Mouse (Mus musculus) CH12.LX (cell line): ENCODE results near the gene Dtnbp1. TPM values are rescaled to one million over a fixed set of nuclear protein-coding genes. Genes with fewer than 3 reads are reported as not detected.

Experiments used
- DNase-seq: peaks from one replicate; pipeline ENCODE4 v3.0.0-alpha.2; 2013; ENCODE audit errors: extremely low read depth
- H3K27ac ChIP-seq: 2 replicates; pipeline ENCODE4 v1.5.1; 2012; ENCODE audit warnings: low read depth, mild to moderate bottlenecking, control low read depth, moderate library complexity; ENCODE audit not compliant: insufficient read depth
- H3K27me3 ChIP-seq: replicated peaks from 2 replicates; pipeline ENCODE3; 2012; ENCODE audit warnings: inconsistent platforms
- H3K36me3 ChIP-seq, 2 experiments: replicated peaks in 1 of 2; 2 replicates each; pipeline versions ENCODE3 to v1.6.1; 2012; ENCODE audit warnings: inconsistent platforms in 1 of 2, low read length in 1 of 2, mild to moderate bottlenecking in 1 of 2, mixed read lengths in 1 of 2, moderate library complexity in 1 of 2; ENCODE audit not compliant: control insufficient read depth in 1 of 2, insufficient read depth in 1 of 2
- H3K4me1 ChIP-seq, 2 experiments: 2 replicates each; pipeline ENCODE4 v1.6.1; 2012; ENCODE audit warnings: inconsistent platforms in 1 of 2, moderate library complexity in 1 of 2; ENCODE audit not compliant: insufficient read depth in 2 of 2, control insufficient read depth in 1 of 2
- H3K4me2 ChIP-seq: 2 replicates; pipeline ENCODE4 v1.6.1; 2012; ENCODE audit warnings: low read depth, mild to moderate bottlenecking, control low read depth; ENCODE audit not compliant: poor library complexity, insufficient read depth, severe bottlenecking
- H3K4me3 ChIP-seq, 3 experiments: fragments of 150-350 bp in 1 of 3; sonication (generic) in 1 of 3; replicated peaks in 1 of 3; 2 replicates each; pipeline versions ENCODE3 to v1.5.1; 2011 to 2012; ENCODE audit warnings: low read depth in 2 of 3, low read length in 2 of 3, mild to moderate bottlenecking in 2 of 3, moderate library complexity in 2 of 3, control low read depth in 1 of 3, improper control_type of control experiment in 1 of 3, inconsistent platforms in 1 of 3, mixed read lengths in 1 of 3; ENCODE audit not compliant: poor library complexity in 1 of 3
- H3K79me2 ChIP-seq: replicated peaks from 2 replicates; pipeline ENCODE4 v1.6.1; 2012; ENCODE audit warnings: mild to moderate bottlenecking, moderate library complexity; ENCODE audit not compliant: control insufficient read depth, poor library complexity, insufficient read depth, severe bottlenecking; ENCODE audit errors: extremely low read depth
- H3K9ac ChIP-seq: 2 replicates; pipeline ENCODE4 v1.6.1; 2012; ENCODE audit warnings: low read depth, mild to moderate bottlenecking, control low read depth, moderate library complexity; ENCODE audit not compliant: insufficient read depth
- H3K9me3 ChIP-seq: replicated peaks from 2 replicates; pipeline ENCODE3; 2012; ENCODE audit warnings: low read length, inconsistent platforms, mixed read lengths
- BHLHE40 ChIP-seq: IDR thresholded peaks from 2 replicates; pipeline ENCODE4 v1.6.1; 2011; ENCODE audit warnings: mild to moderate bottlenecking, low read depth, low read length, improper control_type of control experiment
- CHD2 ChIP-seq: IDR thresholded peaks from 2 replicates; pipeline ENCODE4 v1.6.1; 2011; ENCODE audit warnings: low read length, improper control_type of control experiment
- EP300 ChIP-seq: IDR thresholded peaks from 2 replicates; pipeline ENCODE4 v1.6.1; 2011; ENCODE audit warnings: low read length, improper control_type of control experiment
- ETS1 ChIP-seq: conservative IDR thresholded peaks from 2 replicates; pipeline ENCODE4 v1.6.1; 2012; ENCODE audit warnings: low read depth, mild to moderate bottlenecking, inconsistent platforms, low read length, improper control_type of control experiment, moderate library complexity
- HCFC1 ChIP-seq: IDR thresholded peaks from 2 replicates; pipeline ENCODE4 v1.6.1; 2012; ENCODE audit warnings: low read depth, mild to moderate bottlenecking, inconsistent platforms, low read length, improper control_type of control experiment
- IRF4 ChIP-seq: IDR thresholded peaks from 2 replicates; pipeline ENCODE4 v1.6.1; 2014; ENCODE audit warnings: low read depth, mild to moderate bottlenecking, inconsistent platforms, low read length, improper control_type of control experiment
- JUN ChIP-seq: IDR thresholded peaks from 2 replicates; pipeline ENCODE4 v1.6.1; 2011; ENCODE audit warnings: low read depth, mild to moderate bottlenecking, low read length, improper control_type of control experiment, moderate library complexity; ENCODE audit not compliant: insufficient read depth
- KAT2A ChIP-seq: IDR thresholded peaks from 2 replicates; pipeline ENCODE4 v1.6.1; 2012; ENCODE audit warnings: low read length, improper control_type of control experiment, inconsistent platforms; ENCODE audit not compliant: insufficient replicate concordance
- MAFK ChIP-seq: IDR thresholded peaks from 2 replicates; pipeline ENCODE4 v1.6.1; 2011; ENCODE audit warnings: low read length, improper control_type of control experiment; ENCODE audit not compliant: insufficient replicate concordance
- MAZ ChIP-seq: IDR thresholded peaks from 2 replicates; pipeline ENCODE4 v1.6.1; 2012; ENCODE audit warnings: low read depth, mild to moderate bottlenecking, inconsistent platforms, low read length, improper control_type of control experiment, moderate library complexity
- MYC ChIP-seq: IDR thresholded peaks from 2 replicates; pipeline ENCODE4 v1.6.1; 2011; ENCODE audit warnings: low read depth, mild to moderate bottlenecking, improper control_type of control experiment, low read length
- NELFE ChIP-seq: IDR thresholded peaks from 2 replicates; pipeline ENCODE4 v1.6.1; 2011; ENCODE audit warnings: low read depth, low read length, improper control_type of control experiment
- NRF1 ChIP-seq: IDR thresholded peaks from 2 replicates; pipeline ENCODE4 v1.6.1; 2014; ENCODE audit warnings: low read depth, mild to moderate bottlenecking, inconsistent platforms, low read length, improper control_type of control experiment, moderate library complexity
- PAX5 ChIP-seq: IDR thresholded peaks from 2 replicates; pipeline ENCODE4 v1.6.1; 2012; ENCODE audit warnings: low read length, inconsistent platforms, mixed read lengths
- POLR2A ChIP-seq: IDR thresholded peaks from 2 replicates; pipeline ENCODE4 v1.6.1; 2011; ENCODE audit warnings: low read depth, mild to moderate bottlenecking, improper control_type of control experiment, low read length
- POLR2AphosphoS2 ChIP-seq: IDR thresholded peaks from 2 replicates; pipeline ENCODE4 v1.6.1; 2011; ENCODE audit warnings: low read depth, low read length, improper control_type of control experiment
- RAD21 ChIP-seq: IDR thresholded peaks from 2 replicates; pipeline ENCODE4 v1.6.1; 2011; ENCODE audit warnings: low read depth, mild to moderate bottlenecking, low read length, improper control_type of control experiment, moderate library complexity
- RCOR1 ChIP-seq: conservative IDR thresholded peaks from 2 replicates; pipeline ENCODE4 v1.6.1; 2012; ENCODE audit warnings: low read depth, mild to moderate bottlenecking, inconsistent platforms, low read length, improper control_type of control experiment
- TBP ChIP-seq: conservative IDR thresholded peaks from 2 replicates; pipeline ENCODE4 v1.6.1; 2011; ENCODE audit warnings: low read depth, low read length, improper control_type of control experiment
- TCF12 ChIP-seq: IDR thresholded peaks from 2 replicates; pipeline ENCODE4 v1.6.1; 2014; ENCODE audit warnings: low read depth, mild to moderate bottlenecking, inconsistent platforms, low read length, improper control_type of control experiment
- UBTF ChIP-seq: IDR thresholded peaks from 2 replicates; pipeline ENCODE4 v1.6.1; 2012; ENCODE audit warnings: low read depth, mild to moderate bottlenecking, inconsistent platforms, low read length, improper control_type of control experiment, moderate library complexity
- USF1 ChIP-seq: IDR thresholded peaks from 2 replicates; pipeline ENCODE4 v1.6.1; 2014; ENCODE audit warnings: low read depth, mild to moderate bottlenecking, inconsistent platforms, low read length, improper control_type of control experiment
- ZKSCAN1 ChIP-seq: IDR thresholded peaks from 2 replicates; pipeline ENCODE4 v1.6.1; 2012; ENCODE audit warnings: low read depth, inconsistent platforms, low read length, improper control_type of control experiment, borderline replicate concordance
- ZMIZ1 ChIP-seq: IDR thresholded peaks from 2 replicates; pipeline ENCODE4 v1.6.1; 2012; ENCODE audit warnings: low read depth, mild to moderate bottlenecking, inconsistent platforms, low read length, improper control_type of control experiment
- ZNF384 ChIP-seq: IDR thresholded peaks from 2 replicates; pipeline ENCODE4 v1.6.1; 2012; ENCODE audit warnings: low read depth, low read length, improper control_type of control experiment, inconsistent platforms
- dilution Hi-C: fragments of 300-500 bp; cut with MboI; formaldehyde crosslinking; loops from 2 replicates; pipeline ENCODE4 v1.14.3; 2020; ENCODE audit warnings: low sequenced_read_pairs; ENCODE audit not compliant: extremely low pct_unique_long_range_greater_than_20kb, extremely low pct_ligation_motif_present
- in situ Hi-C: fragments of 300-500 bp; cut with MboI; formaldehyde crosslinking; loops from 3 replicates; pipeline ENCODE4 v1.14.3; 2019; ENCODE audit warnings: low sequenced_read_pairs, low pct_ligation_motif_present, low pct_unique_long_range_greater_than_20kb, mixed read lengths
- polyA plus RNA-seq: library from polyadenylated mRNA; unstranded; fragments of >175 nt; gene quantifications from 2 replicates; pipeline ENCODE4 v1.2.1, GENCODE M21; 2012; ENCODE audit warnings: low read depth; ENCODE audit not compliant: insufficient read length
- total RNA-seq, 2 experiments: library from RNA; depleted of rRNA; stranded (reverse); fragments of 300-350 nt in 1 of 2; fragments of >200 nt in 1 of 2; gene quantifications; 2 replicates each; pipeline ENCODE4 v1.2.3; 2012 to 2014

Gene Dtnbp1
- total and polyA plus RNA-seq, 3 experiments: 32.4 to 69.2 (median 35.9) TPM

- no peaks in the 10 kb centered on the region for H3K9me3 ChIP-seq
- no peaks in the 10 kb centered on the region for H3K4me1 ChIP-seq
- no peak overlapping the region for H3K9ac ChIP-seq
- no peak overlapping the region for H3K4me3 ChIP-seq
- no peak overlapping the region for H3K4me2 ChIP-seq
- in situ Hi-C loops (no loop called here), dilution Hi-C loops (no loop called here)
- H3K79me2 ChIP-seq: no peaks in the 10 kb centered on the region
- no peak for DNase-seq
- TF ChIP-seq CHD2 (no peak), MAZ (no peak), KAT2A (no peak), POLR2A (no peak), TBP (no peak), IRF4 (no peak), JUN (no peak), PAX5 (no peak), HCFC1 (no peak), RAD21 (no peak), TCF12 (no peak), ZMIZ1 (no peak), RCOR1 (no peak), MAFK (no peak)
- no peak overlapping the region for H3K27ac ChIP-seq
- H3K27me3 ChIP-seq: no peaks in the 10 kb centered on the region
- peaks cover 69 to 98% of the 10 kb centered on the region in 2 experiments for H3K36me3 ChIP-seq
These were observed 83.7 kb downstream of the Dtnbp1 start for GRCm38 (mm10) chr13:44918269-44918668.

- DNase-seq: no peak
- H3K4me1 ChIP-seq: no peaks in the 10 kb centered on the region
- TF ChIP-seq CHD2 (no peak), ETS1 (no peak), ZKSCAN1 (no peak), NELFE (no peak), TCF12 (no peak), POLR2AphosphoS2 (no peak), UBTF (no peak), JUN (no peak), HCFC1 (no peak), PAX5 (no peak), NRF1 (no peak), BHLHE40 (no peak), MYC (no peak), USF1 (no peak), MAFK (no peak), ZNF384 (no peak), EP300 (no peak)
- H3K4me3 ChIP-seq: no peak overlapping the region
- in situ Hi-C loops: no loop called here
- no peaks in the 10 kb centered on the region for H3K9me3 ChIP-seq
- no peaks in the 10 kb centered on the region for H3K79me2 ChIP-seq
- H3K4me2 ChIP-seq: no peak overlapping the region
- H3K27ac ChIP-seq: no peak overlapping the region
- peaks cover 69 to 98% of the 10 kb centered on the region in 2 experiments for H3K36me3 ChIP-seq
- no peak overlapping the region for H3K9ac ChIP-seq
- dilution Hi-C loops: no loop called here
- H3K27me3 ChIP-seq: no peaks in the 10 kb centered on the region
These were observed 84.7 kb downstream of the Dtnbp1 start for GRCm38 (mm10) chr13:44917202-44917601.
